Mouse (Mus musculus) intestine, postnatal 0 days (tissue): ENCODE measurements around the gene Fcgr1. TPM values are rescaled to one million over a fixed set of nuclear protein-coding genes. Genes with fewer than 3 reads are reported as not detected.
A peak's percentile ranks its signal among the peaks of the same experiment; 100 is the strongest.
"Not testable (repeated sequence)": the region's sequence is repeated elsewhere in the genome, so short reads cannot be mapped to it uniquely, and the experiment has no call there.

ENCODE experiments used
- ATAC-seq: fragments of 200-750 bp; cut with Nextera tagmentation; 2 replicates; pipeline ENCODE4 v1.8.0; 2017; ENCODE audit warnings: mild to moderate bottlenecking, moderate TSS enrichment, moderate library complexity
- H3K27ac ChIP-seq: fragments of 300-500 bp; sonication (generic); 2 replicates; pipeline ENCODE4 v1.5.1; 2014; ENCODE audit warnings: mild to moderate bottlenecking, low read depth, low read length, moderate library complexity
- H3K27me3 ChIP-seq: fragments of 300-500 bp; sonication (generic); replicated peaks from 2 replicates; pipeline ENCODE4 v1.6.1; 2014; ENCODE audit warnings: low read length, mixed read lengths; ENCODE audit not compliant: control insufficient read depth, insufficient read depth
- H3K36me3 ChIP-seq: fragments of 300-500 bp; sonication (generic); 2 replicates; pipeline ENCODE4 v1.6.1; 2014; ENCODE audit warnings: mild to moderate bottlenecking, moderate library complexity; ENCODE audit not compliant: control insufficient read depth, insufficient read depth
- H3K4me1 ChIP-seq: fragments of 300-500 bp; sonication (generic); replicated peaks from 2 replicates; pipeline ENCODE4 v1.6.1; 2014; ENCODE audit warnings: antibody characterized with exemption, low read length, mixed read lengths; ENCODE audit not compliant: control insufficient read depth, insufficient read depth
- H3K4me2 ChIP-seq: fragments of 300-500 bp; sonication (generic); replicated peaks from 2 replicates; pipeline ENCODE4 v1.6.1; 2014; ENCODE audit warnings: low read depth, mild to moderate bottlenecking, moderate library complexity
- H3K4me3 ChIP-seq: fragments of 300-500 bp; sonication (generic); 2 replicates; pipeline ENCODE4 v1.5.1; 2014; ENCODE audit warnings: low read depth, low read length
- H3K9ac ChIP-seq: fragments of 300-500 bp; sonication (generic); 2 replicates; pipeline ENCODE4 v1.6.1; 2014; ENCODE audit warnings: mild to moderate bottlenecking, low read depth, low read length
- H3K9me3 ChIP-seq: fragments of 300-500 bp; sonication (generic); 2 replicates; pipeline ENCODE4 v1.6.1; 2016; ENCODE audit warnings: mixed run types; ENCODE audit not compliant: control insufficient read depth
- CTCF ChIP-seq: sonication (generic); IDR thresholded peaks from 2 replicates; pipeline ENCODE4 v1.5.1; 2016; ENCODE audit warnings: low read depth, mild to moderate bottlenecking, control low read depth, antibody characterized with exemption, moderate library complexity
- WGBS: fragments of 180-500 bp; shearing (Covaris S2); extraction: QIAGEN DNeasy Blood & Tissue Kit; methylation state at CpG from one replicate; pipeline ENCODE4 v1.1.7; 2014; 5-methylcytosine and 5-hydroxymethylcytosine counted together
- polyA plus RNA-seq: library from polyadenylated mRNA; unstranded; fragments of >200 nt; fragmentation: Nextera tagmentation; extraction: Ambion mirVana; gene quantifications from 2 replicates; pipeline ENCODE4 v1.2.1, GENCODE M21; 2015

Fcgr1 gene
- 2.7 TPM in 2 replicates for polyA plus RNA-seq

DNA sequence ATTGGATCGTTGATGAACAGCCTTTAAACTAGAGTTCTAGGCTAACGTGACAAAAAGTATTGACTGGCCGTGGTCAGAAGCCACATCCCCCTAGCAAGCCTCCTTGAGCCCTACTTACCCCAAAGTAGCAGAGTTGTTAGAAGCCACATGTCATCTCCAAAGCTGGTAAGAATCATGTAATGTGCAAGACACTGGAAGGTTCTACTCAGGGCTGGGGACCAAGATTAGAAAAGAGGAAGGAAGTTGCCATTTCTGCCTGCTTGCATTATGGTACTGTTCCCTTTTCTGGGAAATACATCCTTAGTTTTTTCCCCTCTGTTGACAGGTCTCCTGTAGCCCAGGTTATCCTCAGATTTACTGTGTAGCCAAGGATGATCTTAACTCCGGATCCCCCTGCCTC lies at the start of gene Fcgr1:
Fcgr1 (minus strand) TSS at position 183 of the 400 bp plus-strand sequence.
- H3K36me3 ChIP-seq, result no peaks in the 10 kb centered on the region
- H3K9me3 ChIP-seq, result no peaks in the 10 kb centered on the region
- H3K4me2 ChIP-seq, result no peak within 1 kb of the TSS
- no peaks in the 10 kb centered on the region; the same call in 1 of the 2 replicates for H3K27me3 ChIP-seq
- H3K4me1 ChIP-seq, result no peaks in the 10 kb centered on the region
- no peak within 1 kb of the TSS for H3K4me3 ChIP-seq
- no peak within 1 kb of the TSS for H3K9ac ChIP-seq
- no peak within 1 kb of the TSS for H3K27ac ChIP-seq
- no peak for ATAC-seq
- WGBS, result 90% methylated on average over 4 of the region's 4 CpGs
- no peak for TF ChIP-seq CTCF

DNA sequence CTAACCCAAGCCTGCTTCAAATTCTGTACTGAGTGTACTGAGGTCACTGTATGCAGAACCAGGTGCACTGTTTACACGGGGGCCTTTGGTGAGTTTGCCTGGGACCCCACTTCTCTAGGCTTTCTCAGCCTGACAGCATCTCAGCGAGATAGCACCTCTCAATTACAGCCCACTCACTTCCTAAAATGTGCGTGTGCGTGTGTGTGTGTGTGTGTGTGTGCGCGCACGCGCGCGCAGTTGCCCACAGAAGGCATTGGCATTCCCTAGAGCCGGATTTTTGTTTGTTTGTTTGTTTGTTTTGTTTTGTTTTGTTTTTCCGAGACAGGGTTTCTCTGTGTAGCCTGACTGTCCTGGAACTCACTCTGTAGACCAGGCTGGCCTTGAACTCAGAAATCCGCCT lies 48.9 kb upstream of the Fcgr1 start:
- peaks cover 43% of the 10 kb centered on the region for H3K27me3 ChIP-seq

DNA sequence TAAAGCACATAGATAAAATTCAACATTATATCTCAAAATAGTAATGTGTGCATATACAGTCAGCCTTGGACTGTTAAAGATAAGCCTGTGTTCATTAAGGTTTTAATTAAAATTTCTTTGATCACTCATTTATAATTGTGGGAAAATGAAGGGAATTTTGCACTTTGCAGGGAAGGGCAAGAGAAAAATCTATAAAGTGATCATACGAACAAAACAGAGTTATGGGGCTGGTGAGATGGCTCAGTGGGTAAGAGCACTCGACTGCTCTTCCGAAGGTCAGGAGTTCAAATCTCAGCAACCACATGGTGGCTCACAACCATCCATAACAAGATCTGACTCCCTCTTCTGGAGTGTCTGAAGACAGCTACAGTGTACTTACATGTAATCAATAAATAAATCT lies 48.3 kb upstream of the Fcgr1 start:
- WGBS, result 52% methylated on average over 3 of the region's 3 CpGs
- H3K27me3 ChIP-seq, result peaks cover 49% of the 10 kb centered on the region
- not testable (repeated sequence) for ATAC-seq, H3K4me2 ChIP-seq, H3K4me1 ChIP-seq, H3K9me3 ChIP-seq, H3K36me3 ChIP-seq, H3K27ac ChIP-seq, H3K4me3 ChIP-seq, H3K9ac ChIP-seq

More for the DNA sequence above, 48.9 kb upstream of the Fcgr1 start:
- not testable (repeated sequence) for H3K4me3 ChIP-seq, H3K36me3 ChIP-seq, H3K9me3 ChIP-seq, H3K27ac ChIP-seq, H3K4me2 ChIP-seq, H3K4me1 ChIP-seq, ATAC-seq, H3K9ac ChIP-seq
- 58% methylated on average over 12 of the region's 13 CpGs for WGBS

DNA sequence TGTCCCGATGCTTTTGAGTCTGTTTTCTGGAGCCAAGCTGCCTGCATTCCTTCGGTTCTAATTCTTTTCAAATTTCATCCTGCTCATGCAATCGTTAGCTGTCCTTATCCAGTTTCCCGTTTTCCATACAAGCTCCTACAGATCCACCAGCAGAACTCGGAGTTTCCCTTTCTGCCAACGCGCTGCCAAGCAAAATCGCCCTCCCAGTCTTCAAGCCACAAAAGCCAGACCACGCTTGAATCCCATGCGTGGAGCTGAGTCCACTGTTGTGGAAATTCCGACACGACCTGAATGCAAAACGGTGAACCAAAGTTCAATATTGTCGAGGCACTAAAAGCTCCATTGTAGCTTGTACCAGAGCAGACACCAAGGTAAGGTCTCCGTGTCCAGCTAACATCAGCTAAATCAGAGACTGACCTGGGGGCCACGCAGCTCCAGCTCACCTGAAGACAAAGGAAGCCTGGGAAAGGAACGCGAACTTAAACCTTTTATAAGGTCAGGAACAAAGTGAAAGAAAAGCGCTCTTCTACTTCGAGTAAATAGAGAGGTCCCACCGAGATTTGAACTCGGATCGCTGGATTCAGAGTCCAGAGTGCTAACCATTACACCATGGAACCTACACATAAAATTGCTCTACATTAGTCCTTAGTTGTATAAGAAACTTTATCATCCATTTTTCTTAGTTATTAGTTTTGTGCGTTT lies 47.0 kb upstream of the Fcgr1 start:
- Histone ChIP-seq H3K9me3 (no peaks in the 10 kb centered on the region), H3K27me3 (peaks cover 62% of the 10 kb centered on the region), H3K4me2 (peak overlapping the region; percentile 37; the same call in 1 of the 2 replicates), H3K4me3 (0 out of 2 replicates have a peak overlapping the region, but pooled peaks have one; percentile 2), H3K36me3 (no peaks in the 10 kb centered on the region), H3K4me1 (no peaks in the 10 kb centered on the region), H3K9ac (no peak overlapping the region), H3K27ac (no peak overlapping the region)
- ATAC-seq, result no peak
- TF ChIP-seq CTCF, result no peak
- 3% methylated on average over 24 of the region's 24 CpGs for WGBS

- no peak overlapping the region for H3K4me3 ChIP-seq
- no peaks in the 10 kb centered on the region for H3K36me3 ChIP-seq
- H3K9ac ChIP-seq, result no peak overlapping the region
- no peaks in the 10 kb centered on the region for H3K9me3 ChIP-seq
- H3K27ac ChIP-seq, result no peak overlapping the region
- no peak overlapping the region for H3K4me2 ChIP-seq
- no peaks in the 10 kb centered on the region for H3K4me1 ChIP-seq
- no peak for TF ChIP-seq CTCF
- WGBS, result 45% methylated on average over 16 of the region's 16 CpGs
- no peak for ATAC-seq
- peaks cover 68% of the 10 kb centered on the region for H3K27me3 ChIP-seq
Measured at GRCm38 (mm10) chr3:96338849-96339480, 45.2 kb upstream of the Fcgr1 start.

DNA sequence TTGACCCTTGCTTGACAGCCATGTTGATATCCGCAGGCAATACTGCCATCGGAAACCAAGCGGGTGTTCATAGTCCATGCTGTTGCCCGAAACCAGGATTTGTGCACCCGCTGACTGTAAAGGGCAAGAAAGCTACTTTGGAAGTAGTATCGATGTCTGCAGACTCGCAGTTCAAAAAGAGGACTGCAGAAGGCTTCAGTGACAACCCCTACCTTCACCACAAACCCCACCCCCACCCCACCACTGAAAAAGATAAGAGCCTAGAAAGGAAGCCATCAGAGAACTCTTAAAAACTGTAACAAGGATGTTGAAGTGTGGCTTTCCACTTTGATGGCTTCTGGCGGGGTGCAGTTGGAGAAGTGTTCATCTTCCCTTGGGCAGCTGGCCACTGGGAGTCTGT lies 44.3 kb upstream of the Fcgr1 start:
- Histone ChIP-seq H3K4me1 (no peaks in the 10 kb centered on the region), H3K4me3 (no peak overlapping the region), H3K4me2 (no peak overlapping the region), H3K9me3 (no peaks in the 10 kb centered on the region), H3K36me3 (no peaks in the 10 kb centered on the region), H3K27ac (no peak overlapping the region), H3K9ac (no peak overlapping the region), H3K27me3 (peaks cover 78% of the 10 kb centered on the region)
- 91% methylated on average over 8 of the region's 8 CpGs for WGBS
- no peak for ATAC-seq
- TF ChIP-seq CTCF, result no peak
